Mouse (Mus musculus) adrenal gland, adult 8-10 months (tissue): ENCODE results near the gene Ilf2. TPM values are rescaled to one million over a fixed set of nuclear protein-coding genes. Genes with fewer than 3 reads are reported as not detected.

Source experiments
- DNase-seq: peaks from one replicate; pipeline ENCODE4 v3.0.0; 2022
- total RNA-seq, 4 experiments: library from RNA; stranded (reverse); gene quantifications; 2 replicates each; pipeline ENCODE4 v1.2.4; 2022

Gene Ilf2
- total RNA-seq, result 10 to 100 TPM; 58.9 to 75.2 (median 67.3) TPM

DNA sequence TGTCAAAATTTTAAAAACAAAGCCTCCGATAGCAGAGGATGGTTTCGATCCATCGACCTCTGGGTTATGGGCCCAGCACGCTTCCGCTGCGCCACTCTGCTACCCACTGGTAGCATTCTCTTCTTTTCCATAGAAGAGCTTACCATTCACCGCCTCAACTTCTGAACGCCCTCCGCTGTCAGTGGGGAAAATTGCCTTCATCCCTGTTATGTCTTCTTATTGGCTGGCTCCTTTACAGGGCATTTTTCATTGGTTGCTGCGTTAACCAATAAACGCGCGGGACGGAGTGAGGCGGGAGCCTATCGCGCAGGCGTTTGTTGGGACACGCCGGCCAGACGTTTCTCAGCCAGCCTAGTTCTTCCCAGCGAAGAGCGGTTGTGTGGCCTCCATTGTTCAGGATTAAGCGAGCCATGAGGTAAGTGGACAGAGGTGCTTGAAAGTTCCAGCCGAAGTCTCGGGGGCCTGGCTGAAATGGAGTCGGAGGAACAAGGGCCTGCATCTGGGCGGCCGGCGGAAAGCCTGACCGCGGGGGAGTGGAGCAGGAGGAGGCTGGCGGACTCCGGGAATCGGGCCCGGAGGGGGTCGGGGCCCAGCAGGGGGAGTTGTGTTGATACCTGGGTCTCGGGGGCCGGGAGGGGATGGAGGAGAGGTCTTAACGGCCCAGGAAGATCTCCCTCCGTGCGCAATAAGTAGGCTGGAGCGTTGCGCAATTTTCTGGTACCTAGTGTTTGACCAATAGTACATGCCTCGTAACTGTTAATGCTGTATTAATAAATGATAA, at the start of gene Ilf2:
Gene Ilf2 (plus strand): TSS at position 296 of the 781 bp plus-strand sequence.
- peak; percentile 95 for DNase-seq

DNA sequence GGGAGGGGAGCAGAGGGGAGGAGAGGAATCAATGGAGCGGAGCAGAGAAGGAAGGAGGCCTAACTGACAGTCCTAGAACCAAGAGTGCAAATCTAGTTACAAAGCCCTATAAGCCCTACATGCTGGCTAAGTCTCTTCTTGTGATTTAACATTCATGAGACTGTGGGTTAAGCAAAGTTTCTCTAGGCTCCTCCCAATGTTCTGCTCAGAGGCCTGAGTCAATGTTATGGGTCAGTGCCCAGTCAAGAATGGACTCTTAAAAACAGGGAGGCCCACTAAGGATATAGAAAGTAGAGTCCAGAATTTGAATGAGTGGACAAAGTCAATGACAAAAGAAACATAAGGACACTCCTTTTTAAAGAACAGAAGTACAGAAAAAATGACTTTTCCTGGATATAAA, 48.4 kb upstream of the Ilf2 start:
- no peak for DNase-seq

DNA sequence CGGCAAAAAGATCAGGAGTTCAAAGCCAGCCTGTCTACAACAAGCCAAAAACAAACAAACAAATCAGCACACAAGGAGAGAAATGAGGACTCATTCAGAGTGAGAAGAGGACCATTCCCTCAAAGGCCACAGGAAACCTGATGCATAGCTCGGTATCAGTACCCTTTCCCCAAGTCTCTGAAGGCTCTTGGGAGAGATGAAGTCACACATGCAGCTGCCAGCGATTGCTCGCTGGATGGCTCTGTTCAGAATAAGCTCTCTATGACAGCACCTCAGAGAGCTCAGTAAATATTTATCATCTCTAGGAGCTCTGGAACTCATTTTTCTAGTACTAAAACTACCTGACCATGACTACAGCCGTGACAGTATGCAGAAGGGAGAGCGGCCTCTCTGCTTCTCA, 47.7 kb upstream of the Ilf2 start:
- no peak for DNase-seq

DNA sequence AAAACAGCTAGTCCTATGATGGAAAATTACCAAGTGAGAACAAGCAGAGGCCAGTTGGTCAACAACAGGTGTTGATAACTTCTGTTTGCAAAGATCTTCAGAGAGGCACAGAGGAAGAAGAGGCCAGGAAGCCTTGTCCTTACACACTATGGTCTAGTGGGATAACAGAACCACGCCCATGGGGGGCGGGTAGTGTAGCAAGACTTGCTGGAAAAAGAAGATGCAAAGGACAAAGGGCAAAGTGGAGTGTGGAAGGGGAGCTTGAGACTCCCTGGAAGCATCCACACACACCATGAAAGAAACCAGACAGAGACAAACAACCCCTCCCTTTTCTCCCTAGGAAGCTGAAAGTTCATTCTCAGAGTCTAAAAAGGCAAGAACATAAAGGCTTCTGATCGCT, 46.4 kb upstream of the Ilf2 start:
- DNase-seq, result no peak

DNA sequence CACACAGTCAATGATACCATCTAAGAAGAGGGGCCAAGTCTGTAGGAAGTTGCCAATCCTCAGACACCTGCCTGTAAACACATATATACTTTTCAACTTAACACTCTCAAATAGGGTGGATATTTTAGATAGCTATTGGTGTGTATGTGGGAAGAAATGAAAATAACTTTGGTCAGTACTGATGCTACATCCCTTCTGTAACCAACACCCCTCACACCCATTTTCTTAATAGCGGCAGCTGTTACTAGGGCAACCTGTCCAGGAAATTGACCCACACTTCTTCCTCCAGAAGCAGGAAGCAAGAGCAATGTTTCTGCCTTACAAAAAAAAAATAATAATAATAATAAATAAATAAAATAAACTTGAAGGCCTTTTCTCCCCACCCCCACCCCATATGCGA, 43.6 kb upstream of the Ilf2 start:
- DNase-seq, result no peak

DNA sequence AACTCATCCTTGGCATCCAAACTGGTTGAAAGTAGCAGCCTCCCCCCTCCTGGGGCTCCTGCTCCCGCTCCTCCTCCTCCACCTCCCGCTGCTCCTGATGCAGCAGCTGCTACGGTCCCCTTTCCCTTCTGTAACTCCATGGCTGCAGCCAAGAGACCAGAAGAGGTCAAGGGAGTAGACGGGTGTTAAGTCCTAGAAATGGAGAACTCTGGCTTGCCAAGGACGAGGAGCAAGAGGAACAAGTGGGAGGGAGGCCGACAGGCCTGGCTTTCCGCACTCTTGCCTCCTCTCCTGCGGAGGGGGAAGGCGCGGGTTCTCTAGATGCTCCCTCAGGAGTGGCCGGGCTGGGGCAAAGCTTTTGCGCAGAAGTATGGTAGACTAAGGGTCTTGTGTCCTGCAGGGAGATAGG, 43.1 kb upstream of the Ilf2 start:
- peak; percentile 58 for DNase-seq

DNA sequence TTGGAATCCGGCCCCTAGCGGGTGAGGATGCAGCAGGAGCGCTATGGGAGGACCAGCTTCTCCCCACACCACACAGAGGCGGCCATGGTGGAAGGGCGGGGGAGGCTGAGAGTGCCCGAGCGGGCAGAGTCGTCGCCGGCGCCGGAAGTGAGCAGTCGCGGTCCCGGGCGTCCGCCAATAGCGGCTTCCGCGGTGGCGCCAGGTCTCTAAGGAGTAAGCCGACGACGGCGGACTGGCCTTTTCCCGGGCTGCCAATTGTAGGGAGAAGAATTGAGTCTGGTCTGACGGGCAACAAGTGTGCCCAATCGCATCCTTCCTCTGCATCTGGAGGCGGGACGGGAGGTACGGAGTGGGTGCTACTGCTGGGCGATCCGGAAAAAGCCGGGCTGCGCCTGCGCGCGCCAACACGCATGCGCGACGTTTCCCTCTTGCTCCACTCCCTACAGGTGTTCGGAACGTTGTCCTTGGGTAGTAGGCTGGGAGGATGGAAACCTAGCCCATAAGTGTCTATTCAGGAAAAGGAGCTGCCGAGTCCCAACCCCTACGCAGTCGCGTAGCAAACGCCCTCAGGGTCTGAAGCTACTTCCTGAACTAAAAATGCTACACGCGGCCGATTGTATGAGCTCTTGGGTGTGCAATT, 42.4 kb upstream of the Ilf2 start, which contains the start of gene Ints3:
Gene Ints3 (minus strand): TSS at position 242 of the 640 bp plus-strand sequence.
- peak; percentile 100 for DNase-seq

DNA sequence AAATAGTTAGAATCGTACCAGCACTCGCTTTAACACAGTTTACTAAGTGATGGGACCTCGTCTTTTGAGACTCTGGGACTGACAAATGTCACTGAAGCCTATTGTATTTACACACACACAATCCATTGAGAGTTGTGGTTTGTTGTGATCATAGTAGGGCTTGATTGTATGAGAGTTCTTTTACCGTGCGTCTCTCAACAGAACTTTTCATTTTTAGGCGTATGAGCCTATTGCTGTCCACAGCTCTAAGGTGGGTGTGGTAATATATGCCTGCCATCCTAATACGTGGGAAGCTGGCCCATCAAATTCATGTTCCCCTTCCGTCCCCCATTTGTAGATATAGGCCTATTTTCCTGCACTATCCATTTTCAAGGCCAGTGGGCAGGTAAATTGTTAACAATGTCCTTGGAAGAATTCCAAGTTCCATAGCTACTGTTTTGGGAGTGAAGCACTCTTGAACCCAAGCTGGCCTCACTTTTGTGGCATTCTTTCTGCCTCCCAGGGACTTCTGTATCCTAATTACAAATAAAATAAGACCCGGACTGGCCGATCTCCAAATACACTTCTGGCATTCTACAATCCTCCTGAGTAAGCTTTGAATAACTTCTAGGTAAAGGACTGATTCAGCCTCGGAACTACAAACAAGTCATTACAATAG, 41.7 kb upstream of the Ilf2 start:
- DNase-seq, result no peak

DNA sequence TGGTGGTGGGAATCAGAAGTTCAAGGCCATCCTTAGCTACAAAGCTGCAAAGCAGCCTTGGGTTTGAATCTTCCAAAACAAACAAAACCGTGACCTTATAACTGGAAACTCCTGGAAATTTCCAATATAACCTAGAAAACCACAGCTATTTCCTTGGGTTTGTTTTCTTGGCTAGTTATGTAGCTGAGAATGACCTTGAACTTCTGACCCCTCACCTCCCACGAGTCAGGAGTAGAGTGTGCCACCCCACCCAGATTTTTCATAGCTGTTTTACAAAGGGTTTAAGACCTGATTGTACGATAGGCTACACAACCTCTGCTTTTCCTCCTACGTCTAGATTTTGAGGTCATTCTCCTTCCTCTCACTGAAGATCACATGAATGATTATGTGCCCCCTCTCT, 38.8 kb upstream of the Ilf2 start:
- DNase-seq, result no peak

DNA sequence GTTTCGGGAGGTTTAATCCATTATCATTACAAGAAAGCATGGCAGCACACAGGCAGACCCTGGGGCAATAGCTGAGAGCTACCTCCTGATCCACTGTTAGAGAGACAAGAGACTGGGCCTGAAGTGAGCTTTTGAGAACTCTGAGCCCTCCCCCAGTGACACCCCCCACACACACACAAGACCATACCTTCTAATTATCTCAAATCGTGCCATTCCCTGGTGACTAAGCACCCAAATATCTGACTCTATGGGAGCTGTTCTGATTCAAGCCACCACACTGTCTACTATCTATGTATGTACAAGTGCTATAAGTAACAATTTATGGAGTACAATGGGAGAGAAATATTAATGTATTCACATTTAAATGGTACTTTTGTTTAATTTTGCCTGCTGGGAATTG, 35.2 kb upstream of the Ilf2 start:
- DNase-seq, result no peak

DNA sequence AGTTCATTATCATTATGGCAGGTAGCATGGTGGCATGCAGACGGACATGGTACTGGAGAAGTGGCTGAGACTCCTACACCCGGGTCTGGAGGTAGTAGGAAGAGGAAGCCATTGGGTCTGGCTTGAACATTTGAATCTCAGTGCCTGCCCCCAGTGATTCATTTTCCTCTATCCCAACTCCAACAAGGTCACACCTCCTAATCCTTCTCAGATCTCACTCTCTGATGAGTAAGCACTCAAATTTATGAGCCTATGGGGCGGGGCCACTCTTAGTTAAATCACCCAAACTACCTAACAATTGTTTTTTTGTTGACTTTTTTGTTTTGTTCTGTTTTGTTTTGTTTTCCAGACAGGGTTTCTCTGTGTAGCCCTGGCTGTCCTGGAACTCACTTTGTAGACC, 31.9 kb upstream of the Ilf2 start:
- no peak for DNase-seq

DNA sequence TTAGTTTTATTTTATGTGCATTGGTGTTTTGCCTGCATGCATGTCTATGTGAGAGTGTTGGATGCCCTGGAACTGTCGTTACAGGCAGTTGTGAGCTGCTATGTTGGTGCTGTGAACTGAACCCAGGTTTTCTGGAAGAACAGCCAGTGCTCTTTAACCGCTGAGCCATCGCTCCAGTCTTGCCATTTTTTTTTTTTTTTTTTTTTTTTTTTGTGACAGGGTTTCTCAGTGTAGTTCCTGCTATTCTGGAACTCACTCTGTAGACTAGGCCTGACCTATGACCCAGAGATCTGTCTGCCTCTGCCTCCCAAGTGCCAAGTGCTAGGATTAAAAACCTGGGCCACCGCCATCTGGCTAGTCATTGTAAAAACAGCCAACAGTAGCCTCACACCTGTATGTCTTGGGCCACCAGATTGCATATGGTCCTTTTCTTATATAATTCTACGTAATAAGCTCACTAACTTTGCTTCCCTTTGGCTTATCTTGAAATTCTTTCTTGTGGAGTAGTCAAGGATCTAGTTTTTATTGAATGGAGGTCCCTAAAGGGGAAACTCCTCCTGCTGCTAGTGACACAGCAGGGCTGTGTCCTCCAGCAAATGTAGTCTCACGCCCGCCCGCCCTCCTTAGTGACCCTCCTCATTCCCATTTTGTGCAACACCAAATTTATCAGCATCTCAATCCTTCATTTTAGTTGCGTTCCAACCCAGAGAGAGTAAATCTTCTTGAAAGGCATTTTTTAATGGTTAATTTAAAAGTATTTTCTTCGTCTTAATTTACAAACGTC, 30.3 kb upstream of the Ilf2 start:
- no peak for DNase-seq

DNA sequence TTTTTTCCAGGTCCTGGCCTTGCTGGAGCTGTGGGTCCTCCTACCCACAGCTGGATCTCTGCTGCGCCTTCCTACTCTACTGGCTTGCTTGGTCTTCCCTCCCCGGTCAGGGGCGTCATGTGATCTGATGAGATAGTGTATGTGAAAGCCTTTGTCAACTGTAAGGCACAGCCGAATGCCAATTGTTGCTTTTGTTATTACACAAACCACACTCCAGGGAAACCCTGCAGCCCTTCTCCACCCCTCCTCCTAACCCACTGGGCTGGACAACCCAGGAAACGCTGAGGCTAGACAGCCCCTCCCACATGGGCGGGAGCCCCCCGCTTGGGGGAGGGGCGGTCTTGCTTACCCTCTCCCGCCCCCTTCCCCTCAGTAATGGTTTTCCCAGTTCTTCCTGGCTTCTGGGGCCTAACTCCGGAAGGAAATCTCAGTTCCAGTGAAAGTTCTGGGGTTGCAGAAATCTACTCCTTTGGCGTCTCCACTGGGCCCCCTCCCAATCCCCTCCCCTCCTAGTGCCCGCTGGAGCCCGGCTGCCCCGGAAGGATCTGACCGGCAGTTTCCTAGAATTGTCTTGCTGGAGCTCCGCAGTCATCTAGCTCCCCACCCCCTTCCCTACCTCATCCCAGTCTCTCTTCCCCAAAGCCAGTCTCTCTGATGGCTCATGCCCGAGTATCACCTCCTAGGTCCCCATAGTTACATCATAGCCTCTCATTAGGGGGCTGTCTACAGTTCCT, 29.4 kb upstream of the Ilf2 start:
- peak; percentile 88 for DNase-seq

DNA sequence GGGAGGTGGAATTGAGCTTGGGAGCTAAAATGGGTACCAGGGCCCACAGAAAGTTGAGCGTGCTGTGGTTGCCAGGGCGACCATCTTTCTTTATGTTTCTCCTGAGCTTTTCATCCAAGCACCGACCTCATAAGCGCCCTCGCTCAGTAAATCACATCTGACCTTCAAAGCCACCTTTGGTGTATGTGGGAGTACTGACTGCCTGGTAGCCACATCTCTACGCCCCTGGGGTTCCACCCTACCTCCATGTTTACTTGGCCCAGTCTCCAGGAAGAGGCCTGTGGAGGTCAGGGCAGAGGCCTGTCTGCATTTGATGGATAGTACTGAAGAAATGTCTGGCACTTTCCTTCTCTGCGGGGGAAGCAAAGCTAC, 28.8 kb upstream of the Ilf2 start:
- DNase-seq, result peak; percentile 56

DNA sequence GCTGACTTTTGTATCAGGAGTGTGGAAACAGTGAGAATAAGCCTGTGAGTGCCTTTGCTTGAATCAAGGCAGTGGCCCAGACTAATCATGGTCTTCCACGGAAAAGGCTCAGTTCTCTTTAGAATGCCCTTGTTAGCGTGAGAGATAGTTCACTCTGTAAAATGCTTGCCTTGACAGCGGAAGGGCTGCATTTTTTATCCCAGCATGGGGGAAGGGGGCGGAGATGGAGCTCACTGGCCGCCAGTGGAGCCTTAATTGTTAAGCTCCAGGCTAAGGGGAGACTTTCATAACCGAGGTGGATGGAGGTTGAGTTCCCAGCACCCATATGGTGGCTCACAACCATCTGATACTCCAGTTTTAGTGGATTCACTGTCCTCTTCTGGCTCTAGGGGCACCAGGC, 27.3 kb upstream of the Ilf2 start:
- no peak for DNase-seq

DNA sequence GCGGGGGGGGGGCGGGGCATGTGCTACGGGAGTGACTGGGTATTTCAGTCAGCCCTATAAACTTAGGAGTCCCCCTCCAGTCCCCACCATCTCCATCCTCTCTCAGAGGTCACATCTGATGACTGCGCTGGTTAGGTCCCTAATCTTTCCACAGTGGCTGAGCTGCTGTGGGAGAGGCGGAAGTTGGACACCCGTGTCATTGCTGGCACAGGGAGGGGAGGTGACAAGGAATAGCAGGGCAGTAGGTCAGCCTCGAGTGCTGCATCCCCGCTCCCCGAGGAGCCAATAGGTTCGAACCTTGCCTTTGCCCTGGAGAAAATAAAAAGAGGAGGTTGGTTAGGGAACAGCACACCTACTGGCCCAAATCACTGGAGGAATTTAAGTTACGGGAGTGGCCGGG, 25.1 kb upstream of the Ilf2 start:
- DNase-seq, result no peak

DNA sequence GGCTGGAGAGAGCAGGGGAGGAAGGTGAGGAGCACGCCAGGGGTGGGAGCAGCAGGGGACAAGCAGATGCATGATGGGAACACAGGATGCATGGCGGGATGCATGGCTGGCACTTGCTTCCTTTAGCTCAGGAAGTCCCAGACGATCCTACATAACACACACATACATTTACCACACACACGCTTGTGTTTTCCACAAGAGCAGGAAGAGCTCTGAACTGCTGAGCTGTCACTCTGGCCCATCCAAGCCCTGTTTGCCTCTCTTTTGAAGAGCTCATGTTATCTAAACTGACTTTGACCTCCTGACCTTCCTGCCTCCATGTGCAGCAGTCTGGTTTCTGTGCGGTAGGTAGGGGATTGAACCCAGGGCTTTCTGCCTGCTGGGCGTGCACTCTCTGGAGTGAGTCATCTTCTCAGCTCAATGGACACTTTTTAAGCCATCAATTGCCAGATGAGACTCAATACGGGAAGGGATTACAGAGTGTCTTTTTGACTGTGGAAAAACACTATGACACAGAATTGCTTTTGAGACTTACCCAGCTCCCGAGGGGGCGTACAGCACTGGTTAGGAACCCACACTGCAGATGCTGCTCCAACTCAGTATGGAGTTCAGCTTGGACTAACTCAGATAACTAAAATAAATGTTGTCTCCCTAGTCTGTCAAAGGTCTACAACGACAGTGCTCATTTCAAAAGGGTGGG, 24.4 kb upstream of the Ilf2 start:
- no peak for DNase-seq

DNA sequence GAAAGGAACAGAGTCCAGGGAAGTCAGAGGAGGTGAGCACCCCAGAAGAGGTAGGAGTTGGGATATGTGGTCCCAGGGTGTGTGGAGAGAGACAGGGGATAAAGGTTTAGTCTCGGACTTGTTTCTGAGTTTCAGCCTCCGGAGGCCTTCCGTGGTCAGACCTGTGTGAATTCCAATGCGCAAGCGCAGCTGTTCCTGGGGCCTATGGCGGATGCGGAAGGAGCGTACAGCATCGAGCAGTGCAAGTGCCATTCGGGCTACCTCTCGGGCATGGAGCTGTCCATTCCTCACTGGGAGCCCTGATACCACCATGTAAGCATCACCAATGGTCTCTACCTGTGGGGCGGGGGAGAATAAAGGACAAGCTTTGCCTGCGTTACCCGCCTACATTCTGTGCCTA, 21.0 kb upstream of the Ilf2 start:
- no peak for DNase-seq

DNA sequence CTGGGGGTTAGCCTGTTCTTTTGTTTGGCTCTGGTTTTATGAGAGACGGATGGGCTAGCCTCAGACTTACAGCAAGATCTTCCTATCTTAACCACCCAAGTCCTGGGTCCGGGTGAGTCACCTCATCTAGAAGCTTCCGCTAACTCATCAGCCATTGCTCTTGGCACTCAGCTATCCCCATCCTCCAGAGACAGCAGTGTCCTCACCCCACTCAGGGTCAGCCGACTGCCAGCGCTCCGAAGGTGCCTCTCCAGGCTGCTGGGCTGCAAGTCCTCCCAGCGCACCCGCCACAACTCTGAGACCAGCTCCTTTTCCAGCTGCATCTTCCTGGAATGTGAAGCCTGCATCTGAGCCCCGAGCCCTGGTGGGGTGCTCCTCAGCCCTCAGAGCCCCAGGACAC, 16.2 kb upstream of the Ilf2 start:
- no peak for DNase-seq

DNA sequence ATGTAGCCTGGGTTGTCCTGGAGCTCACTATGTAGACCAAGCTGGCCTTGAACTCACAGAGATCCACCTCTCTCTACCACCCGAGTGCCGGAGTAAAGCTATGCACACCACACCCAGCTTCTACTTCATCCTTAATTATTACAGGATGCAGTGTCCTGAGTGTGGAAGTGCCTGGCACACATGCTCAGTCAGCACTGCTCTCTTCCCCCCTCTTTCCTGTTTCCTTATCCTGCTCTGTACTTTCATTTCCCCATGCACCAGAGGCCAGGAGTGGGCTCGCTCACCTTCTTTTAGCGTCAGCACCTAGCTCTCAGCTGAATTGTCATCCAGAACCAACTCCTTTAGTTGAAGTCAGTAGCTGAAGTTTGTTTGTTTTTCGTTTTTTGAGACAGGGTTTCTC, 15.6 kb upstream of the Ilf2 start:
- DNase-seq, result no peak

DNA sequence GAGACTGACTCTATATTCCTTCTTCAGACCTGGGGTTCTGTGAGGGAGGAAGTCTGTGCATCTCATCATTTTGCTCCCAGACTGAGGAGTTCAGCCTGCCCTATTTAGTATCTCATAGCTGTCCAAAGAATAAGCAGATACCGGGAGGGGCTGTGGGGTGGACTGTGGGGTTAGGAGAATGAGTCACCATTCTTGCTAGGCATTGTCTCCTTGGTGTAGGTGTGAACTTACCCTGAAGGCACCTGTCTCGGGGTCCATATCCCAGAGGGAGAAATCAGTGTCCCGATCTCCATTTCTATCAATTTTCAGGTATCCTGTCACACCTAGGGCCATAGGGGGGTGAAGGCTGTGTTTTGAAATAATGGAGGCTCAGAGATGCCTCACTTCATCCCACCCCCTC, 14.0 kb upstream of the Ilf2 start:
- DNase-seq, result no peak

DNA sequence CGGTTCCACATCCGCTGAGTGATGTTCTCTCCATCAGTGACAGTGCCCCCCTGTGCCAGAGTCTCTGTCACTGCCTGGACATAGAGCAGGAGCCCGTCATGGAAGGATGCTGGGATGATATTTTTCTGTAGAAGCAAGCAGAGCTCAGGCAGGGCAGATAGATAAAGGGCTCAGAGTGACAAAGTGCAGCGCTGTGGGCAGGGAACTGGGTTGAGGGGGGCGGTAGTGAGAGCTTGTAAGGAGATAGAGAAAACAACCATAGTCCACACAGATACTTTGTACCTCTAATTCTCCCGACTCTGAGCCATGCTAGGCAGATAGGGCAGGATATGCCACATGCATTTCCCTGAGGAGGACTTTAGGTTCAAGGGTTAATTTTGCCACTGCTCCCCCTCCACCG, 13.3 kb upstream of the Ilf2 start:
- DNase-seq, result no peak
